Mouse (Mus musculus) lung, postnatal 0 days (tissue): Measurements from ENCODE around the gene Ppp2r5a.

Source experiments
- CTCF ChIP-seq: IDR thresholded peaks from 2 replicates; pipeline ENCODE4 v1.5.1; 2016; ENCODE audit warnings: antibody characterized with exemption, mild to moderate bottlenecking
- EP300 ChIP-seq: IDR thresholded peaks from 2 replicates; pipeline ENCODE4 v1.6.1; 2016; ENCODE audit warnings: antibody characterized with exemption, mild to moderate bottlenecking, control low read depth

DNA sequence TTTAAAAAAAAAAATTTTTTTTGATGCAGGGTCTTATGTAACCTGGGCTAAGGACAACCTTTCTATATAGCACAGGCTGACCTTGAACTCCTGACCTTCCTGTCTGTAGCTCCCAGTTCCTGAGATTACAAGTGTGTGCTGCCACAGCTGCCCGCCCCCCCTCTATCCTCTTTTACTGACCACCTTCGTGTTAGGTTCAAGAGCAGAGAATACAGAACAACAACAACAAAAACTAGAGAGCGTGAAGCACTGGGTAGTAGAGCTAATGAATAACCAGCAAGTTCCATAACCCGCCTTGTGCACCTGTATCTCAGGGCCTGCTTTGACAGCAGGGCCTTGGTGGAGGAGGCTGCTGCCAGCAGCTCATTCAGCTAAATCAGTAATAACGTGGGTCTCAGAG is 43.2 kb upstream of the Ppp2r5a start:
- TF ChIP-seq EP300, result no peak
- no peak for TF ChIP-seq CTCF
